Mouse (Mus musculus): Measurements from ENCODE around the gene Mical3. TPM values are rescaled to one million over a fixed set of nuclear protein-coding genes. Genes with fewer than 3 reads are reported as not detected.

Mical3 gene
- total RNA-seq, 2 experiments from 2014 or later: 95.3 to 96.0 TPM

GRCm38 (mm10) chr6:121111448-121112055 lies 19.2 kb downstream of the Mical3 start:
- no peak for DNase-seq (ENCODE audit: low spot score in 2 of 2)

- peak; percentile 92 to 97 for DNase-seq (ENCODE audit: low spot score in 2 of 2)
These were observed 20.7 kb downstream of the Mical3 start for GRCm38 (mm10) chr6:121109998-121110603.

- DNase-seq (ENCODE audit: low spot score in 2 of 2): peak; percentile 37 to 40
These were observed 21.4 kb downstream of the Mical3 start for GRCm38 (mm10) chr6:121109181-121109981.

- DNase-seq (ENCODE audit: low spot score in 2 of 2): no peak
These were observed 22.7 kb downstream of the Mical3 start for GRCm38 (mm10) chr6:121108075-121108474.

GRCm38 (mm10) chr6:121106711-121107405 lies 23.9 kb downstream of the Mical3 start:
- DNase-seq (ENCODE audit: low spot score in 2 of 2): no peak

GRCm38 (mm10) chr6:121105726-121106125 lies 25.1 kb downstream of the Mical3 start:
- DNase-seq (ENCODE audit: low spot score in 2 of 2): no peak

GRCm38 (mm10) chr6:121103406-121104171 lies 27.2 kb downstream of the Mical3 start:
- DNase-seq (ENCODE audit: low spot score in 2 of 2): no peak

- no peak for DNase-seq (ENCODE audit: low spot score in 2 of 2)
These were observed 27.9 kb downstream of the Mical3 start for GRCm38 (mm10) chr6:121102941-121103340.

GRCm38 (mm10) chr6:121102084-121102483 lies 28.7 kb downstream of the Mical3 start:
- DNase-seq (ENCODE audit: low spot score in 2 of 2): no peak

- DNase-seq (ENCODE audit: low spot score in 2 of 2): no peak
These were observed 29.6 kb downstream of the Mical3 start for GRCm38 (mm10) chr6:121101201-121101600.

- DNase-seq (ENCODE audit: low spot score in 2 of 2): no peak
These were observed 31.0 kb downstream of the Mical3 start for GRCm38 (mm10) chr6:121099831-121100230.

- no peak for DNase-seq (ENCODE audit: low spot score in 2 of 2)
These were observed 31.6 kb downstream of the Mical3 start for GRCm38 (mm10) chr6:121099228-121099608.

GRCm38 (mm10) chr6:121098511-121099227 lies 32.1 kb downstream of the Mical3 start:
- no peak for DNase-seq (ENCODE audit: low spot score in 2 of 2)

- DNase-seq (ENCODE audit: low spot score in 2 of 2): no peak
These were observed 32.7 kb downstream of the Mical3 start for GRCm38 (mm10) chr6:121098109-121098508.

- no peak for DNase-seq (ENCODE audit: low spot score in 2 of 2)
These were observed 33.9 kb downstream of the Mical3 start for GRCm38 (mm10) chr6:121096862-121097261.

- no peak for DNase-seq (ENCODE audit: low spot score in 2 of 2)
These were observed 34.4 kb downstream of the Mical3 start for GRCm38 (mm10) chr6:121096390-121096789.

- DNase-seq (ENCODE audit: low spot score in 2 of 2): no peak
These were observed 37.0 kb downstream of the Mical3 start for GRCm38 (mm10) chr6:121093662-121094408.

- no peak for DNase-seq (ENCODE audit: low spot score in 2 of 2)
These were observed 40.0 kb downstream of the Mical3 start for GRCm38 (mm10) chr6:121090786-121091185.

- DNase-seq (ENCODE audit: low spot score in 2 of 2): no peak
These were observed 43.1 kb downstream of the Mical3 start for GRCm38 (mm10) chr6:121087586-121088245.
